Mouse (Mus musculus) CH12.LX (cell line): ENCODE measurements around the gene Lrch3. TPM values are rescaled to one million over a fixed set of nuclear protein-coding genes. Genes with fewer than 3 reads are reported as not detected.

Experiments used
- DNase-seq: peaks from one replicate; pipeline ENCODE4 v3.0.0-alpha.2; 2013; ENCODE audit errors: extremely low read depth
- H3K27ac ChIP-seq: 2 replicates; pipeline ENCODE4 v1.5.1; 2012; ENCODE audit warnings: low read depth, mild to moderate bottlenecking, control low read depth, moderate library complexity; ENCODE audit not compliant: insufficient read depth
- H3K27me3 ChIP-seq: replicated peaks from 2 replicates; pipeline ENCODE3; 2012; ENCODE audit warnings: inconsistent platforms
- H3K36me3 ChIP-seq, 2 experiments: replicated peaks in 1 of 2; 2 replicates each; pipeline versions ENCODE3 to v1.6.1; 2012; ENCODE audit warnings: inconsistent platforms in 1 of 2, low read length in 1 of 2, mild to moderate bottlenecking in 1 of 2, mixed read lengths in 1 of 2, moderate library complexity in 1 of 2; ENCODE audit not compliant: control insufficient read depth in 1 of 2, insufficient read depth in 1 of 2
- H3K4me1 ChIP-seq, 2 experiments: 2 replicates each; pipeline ENCODE4 v1.6.1; 2012; ENCODE audit warnings: inconsistent platforms in 1 of 2, moderate library complexity in 1 of 2; ENCODE audit not compliant: insufficient read depth in 2 of 2, control insufficient read depth in 1 of 2
- H3K4me2 ChIP-seq: 2 replicates; pipeline ENCODE4 v1.6.1; 2012; ENCODE audit warnings: low read depth, mild to moderate bottlenecking, control low read depth; ENCODE audit not compliant: poor library complexity, insufficient read depth, severe bottlenecking
- H3K4me3 ChIP-seq, 3 experiments: fragments of 150-350 bp in 1 of 3; sonication (generic) in 1 of 3; replicated peaks in 1 of 3; 2 replicates each; pipeline versions ENCODE3 to v1.5.1; 2011 to 2012; ENCODE audit warnings: low read depth in 2 of 3, low read length in 2 of 3, mild to moderate bottlenecking in 2 of 3, moderate library complexity in 2 of 3, control low read depth in 1 of 3, improper control_type of control experiment in 1 of 3, inconsistent platforms in 1 of 3, mixed read lengths in 1 of 3; ENCODE audit not compliant: poor library complexity in 1 of 3
- H3K79me2 ChIP-seq: replicated peaks from 2 replicates; pipeline ENCODE4 v1.6.1; 2012; ENCODE audit warnings: mild to moderate bottlenecking, moderate library complexity; ENCODE audit not compliant: control insufficient read depth, poor library complexity, insufficient read depth, severe bottlenecking; ENCODE audit errors: extremely low read depth
- H3K9ac ChIP-seq: 2 replicates; pipeline ENCODE4 v1.6.1; 2012; ENCODE audit warnings: low read depth, mild to moderate bottlenecking, control low read depth, moderate library complexity; ENCODE audit not compliant: insufficient read depth
- H3K9me3 ChIP-seq: replicated peaks from 2 replicates; pipeline ENCODE3; 2012; ENCODE audit warnings: low read length, inconsistent platforms, mixed read lengths
- CTCF ChIP-seq, 2 experiments: IDR thresholded peaks in 1 of 2; conservative IDR thresholded peaks in 1 of 2; 2 replicates each; pipeline ENCODE4 v1.5.1; 2011 to 2012; ENCODE audit warnings: low read depth in 2 of 2, low read length in 2 of 2, improper control_type of control experiment in 1 of 2, inconsistent platforms in 1 of 2, mild to moderate bottlenecking in 1 of 2, moderate library complexity in 1 of 2
- MAZ ChIP-seq: IDR thresholded peaks from 2 replicates; pipeline ENCODE4 v1.6.1; 2012; ENCODE audit warnings: low read depth, mild to moderate bottlenecking, inconsistent platforms, low read length, improper control_type of control experiment, moderate library complexity
- PAX5 ChIP-seq: IDR thresholded peaks from 2 replicates; pipeline ENCODE4 v1.6.1; 2012; ENCODE audit warnings: low read length, inconsistent platforms, mixed read lengths
- dilution Hi-C: fragments of 300-500 bp; cut with MboI; formaldehyde crosslinking; loops from 2 replicates; pipeline ENCODE4 v1.14.3; 2020; ENCODE audit warnings: low sequenced_read_pairs; ENCODE audit not compliant: extremely low pct_unique_long_range_greater_than_20kb, extremely low pct_ligation_motif_present
- in situ Hi-C: fragments of 300-500 bp; cut with MboI; formaldehyde crosslinking; loops from 3 replicates; pipeline ENCODE4 v1.14.3; 2019; ENCODE audit warnings: low sequenced_read_pairs, low pct_ligation_motif_present, low pct_unique_long_range_greater_than_20kb, mixed read lengths
- polyA plus RNA-seq: library from polyadenylated mRNA; unstranded; fragments of >175 nt; gene quantifications from 2 replicates; pipeline ENCODE4 v1.2.1, GENCODE M21; 2012; ENCODE audit warnings: low read depth; ENCODE audit not compliant: insufficient read length
- total RNA-seq, 2 experiments: library from RNA; depleted of rRNA; stranded (reverse); fragments of 300-350 nt in 1 of 2; fragments of >200 nt in 1 of 2; gene quantifications; 2 replicates each; pipeline ENCODE4 v1.2.3; 2012 to 2014

The Lrch3 gene
- total and polyA plus RNA-seq, 3 experiments: 11.9 to 20.7 (median 16.1) TPM

- Histone ChIP-seq H3K36me3 (peaks cover 11 to 22% of the 10 kb centered on the region in 2 experiments), H3K9me3 (no peaks in the 10 kb centered on the region), H3K79me2 (peaks cover 2% of the 10 kb centered on the region), H3K4me3 (no peak overlapping the region), H3K4me2 (no peak overlapping the region), H3K27ac (no peak overlapping the region), H3K9ac (no peak overlapping the region), H3K27me3 (no peaks in the 10 kb centered on the region), H3K4me1 (peaks cover 2 to 43% of the 10 kb centered on the region in 2 experiments; a peak in 3 of 4 replicates)
- dilution Hi-C loops (no loop called here), in situ Hi-C loops (no loop called here)
- peak in 1 of 2 experiments; percentile 43; a peak in 2 of 4 replicates for TF ChIP-seq CTCF (conservative IDR thresholded peaks at IDR 0.05 in 1 of 2, IDR thresholded peaks at IDR 0.05 in 1 of 2; ENCODE audit: low read depth in 2 of 2, low read length in 2 of 2)
- TF ChIP-seq MAZ: no peak
- TF ChIP-seq PAX5: no peak
- DNase-seq: no peak
Measured at GRCm38 (mm10) chr16:33064636-33065035, 150.7 kb downstream of the Lrch3 start.

Other genes starting within 250 kb of the Lrch3 start
- 0.21 and 0.51 TPM in 2 replicates for gene Muc4, start 178.2 kb upstream of the Lrch3 start, total RNA-seq (2012; rRNA removed)
- gene Muc4, start 178.2 kb upstream of the Lrch3 start, total RNA-seq (2014; rRNA removed): 0.09 TPM in 1 of 2 replicates, not detected in the other
- 0.34 and 0.44 TPM in 2 replicates for gene Muc4, start 178.2 kb upstream of the Lrch3 start, polyA plus RNA-seq
- gene Muc20, start 116.7 kb upstream of the Lrch3 start, total RNA-seq (2012; rRNA removed): 0.21 and 0.42 TPM in 2 replicates
- 0.16 and 0.36 TPM in 2 replicates for gene Muc20, start 116.7 kb upstream of the Lrch3 start, total RNA-seq (2014; rRNA removed)
- gene Muc20, start 116.7 kb upstream of the Lrch3 start, polyA plus RNA-seq: 0.87 and 1.4 TPM in 2 replicates
- gene Smbd1, start 103.6 kb upstream of the Lrch3 start, total RNA-seq (2012; rRNA removed): not detected in 2 replicates
- not detected in 2 replicates for gene Smbd1, start 103.6 kb upstream of the Lrch3 start, total RNA-seq (2014; rRNA removed)
- not detected in 2 replicates for gene Smbd1, start 103.6 kb upstream of the Lrch3 start, polyA plus RNA-seq
- gene Fyttd1, start 36.6 kb upstream of the Lrch3 start, total RNA-seq (2012; rRNA removed): 163 and 168 TPM in 2 replicates
- 264 and 297 TPM in 2 replicates for gene Fyttd1, start 36.6 kb upstream of the Lrch3 start, total RNA-seq (2014; rRNA removed)
- gene Fyttd1, start 36.6 kb upstream of the Lrch3 start, polyA plus RNA-seq: 148 and 164 TPM in 2 replicates
- gene Rubcn, start 36.3 kb upstream of the Lrch3 start, total RNA-seq (2012; rRNA removed): 21.0 and 28.0 TPM in 2 replicates
- gene Rubcn, start 36.3 kb upstream of the Lrch3 start, total RNA-seq (2014; rRNA removed): 38.3 and 40.4 TPM in 2 replicates
- gene Rubcn, start 36.3 kb upstream of the Lrch3 start, polyA plus RNA-seq: 22.2 and 27.7 TPM in 2 replicates
- 3.4 and 5.0 TPM in 2 replicates for gene Iqcg, start 142.1 kb downstream of the Lrch3 start, total RNA-seq (2012; rRNA removed)
- 7.3 and 13.0 TPM in 2 replicates for gene Iqcg, start 142.1 kb downstream of the Lrch3 start, total RNA-seq (2014; rRNA removed)
- 21.8 and 31.3 TPM in 2 replicates for gene Iqcg, start 142.1 kb downstream of the Lrch3 start, polyA plus RNA-seq
- 3,875 and 4,003 TPM in 2 replicates for gene Rpl35a, start 142.4 kb downstream of the Lrch3 start, total RNA-seq (2012; rRNA removed)
- gene Rpl35a, start 142.4 kb downstream of the Lrch3 start, total RNA-seq (2014; rRNA removed): 5,433 and 7,521 TPM in 2 replicates
- 3,182 and 3,281 TPM in 2 replicates for gene Rpl35a, start 142.4 kb downstream of the Lrch3 start, polyA plus RNA-seq
- gene Lmln, start 148.4 kb downstream of the Lrch3 start, total RNA-seq (2012; rRNA removed): 3.2 and 3.7 TPM in 2 replicates
- gene Lmln, start 148.4 kb downstream of the Lrch3 start, total RNA-seq (2014; rRNA removed): 1.5 and 1.7 TPM in 2 replicates
- 2.6 and 3.2 TPM in 2 replicates for gene Lmln, start 148.4 kb downstream of the Lrch3 start, polyA plus RNA-seq